Mouse (Mus musculus) G1E (cell line): ENCODE data around the gene Mmrn1. TPM values are rescaled to one million over a fixed set of nuclear protein-coding genes. Genes with fewer than 3 reads are reported as not detected.

Experiments used
- ATAC-seq: 2 replicates; pipeline ENCODE4 v1.8.0; 2016; ENCODE audit warnings: mild to moderate bottlenecking; ENCODE audit not compliant: insufficient number of reproducible peaks, poor library complexity, low FRiP score, severe bottlenecking; ENCODE audit errors: extremely low read depth
- DNase-seq: peaks from one replicate; pipeline ENCODE4 v3.0.0; 2012; ENCODE audit warnings: low spot score
- H3K27me3 ChIP-seq: 2 replicates; pipeline ENCODE4 v1.6.1; 2012; ENCODE audit warnings: mild to moderate bottlenecking, low read length, inconsistent platforms; ENCODE audit not compliant: insufficient read depth
- H3K36me3 ChIP-seq: replicated peaks from 2 replicates; pipeline ENCODE3; 2012; ENCODE audit warnings: mild to moderate bottlenecking, inconsistent platforms
- H3K4me1 ChIP-seq: 2 replicates; pipeline ENCODE4 v1.6.1; 2012; ENCODE audit warnings: low read depth, low read length, inconsistent platforms, mixed read lengths; ENCODE audit not compliant: insufficient read depth
- H3K4me3 ChIP-seq: 2 replicates; pipeline ENCODE4 v1.5.1; 2012; ENCODE audit warnings: low read depth, mild to moderate bottlenecking, inconsistent platforms, low read length, moderate library complexity, mixed read lengths
- H3K9me3 ChIP-seq: replicated peaks from 2 replicates; pipeline ENCODE4 v1.6.1; 2012; ENCODE audit warnings: inconsistent platforms
- CTCF ChIP-seq: IDR thresholded peaks from 2 replicates; pipeline ENCODE4 v1.5.1; 2012; ENCODE audit warnings: low read depth, low read length, inconsistent platforms, mixed read lengths
- GATA1 ChIP-seq: IDR thresholded peaks from 2 replicates; pipeline ENCODE4 v1.6.1; 2012; ENCODE audit warnings: borderline replicate concordance, low read length, inconsistent platforms, mixed read lengths
- GATA2 ChIP-seq: IDR thresholded peaks from 2 replicates; pipeline ENCODE4 v1.6.1; 2012; ENCODE audit warnings: low read depth, low read length, inconsistent platforms, borderline replicate concordance
- POLR2AphosphoS5 ChIP-seq: IDR thresholded peaks from 2 replicates; pipeline ENCODE4 v1.6.1; 2012; ENCODE audit warnings: low read depth, low read length, inconsistent platforms; ENCODE audit not compliant: insufficient replicate concordance
- TAL1 ChIP-seq: conservative IDR thresholded peaks from 2 replicates; pipeline ENCODE4 v1.6.1; 2012; ENCODE audit warnings: low read depth, low read length, inconsistent platforms, mixed read lengths
- polyA plus RNA-seq: library from polyadenylated mRNA; stranded (reverse); fragments of >175 nt; gene quantifications from 2 replicates; pipeline ENCODE4 v1.2.3, GENCODE M21; 2012
- total RNA-seq, 2 experiments: library from RNA; stranded (forward) in 1 of 2; stranded (reverse) in 1 of 2; fragments of 200-1000 nt in 1 of 2; fragments of >200 nt in 1 of 2; fragmentation: Nextera tagmentation in 1 of 2; gene quantifications; 2 replicates each; pipeline ENCODE4 v1.2.3; 2014 to 2017

Gene Mmrn1
- total and polyA plus RNA-seq, 3 experiments: 0.11 TPM; not detected in 2

DNA sequence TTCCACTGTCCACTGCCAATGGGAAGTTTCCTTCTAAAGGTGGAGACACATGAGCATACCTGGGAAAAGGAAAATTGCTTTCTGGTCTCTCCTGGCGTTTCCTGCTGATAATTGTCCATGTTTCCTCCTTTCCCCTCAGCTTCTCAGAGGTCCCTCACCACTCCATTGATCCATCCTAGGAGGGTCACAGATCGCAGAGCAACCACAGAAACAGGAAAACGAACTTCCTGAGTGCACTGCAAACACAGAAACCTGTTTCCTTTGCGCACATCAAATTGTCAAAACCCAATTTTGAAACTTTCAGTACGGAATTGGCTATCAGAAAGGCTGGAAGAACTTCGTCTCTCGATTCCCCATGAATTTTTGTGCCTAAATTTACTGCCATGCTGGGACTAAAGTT is 19.4 kb downstream of the Mmrn1 start:
- Histone ChIP-seq H3K4me3 (no peak overlapping the region), H3K27me3 (no peaks in the 10 kb centered on the region), H3K36me3 (no peaks in the 10 kb centered on the region), H3K9me3 (no peaks in the 10 kb centered on the region), H3K4me1 (peaks cover 2% of the 10 kb centered on the region; the same call in 1 of the 2 replicates)
- DNase-seq (no peak), ATAC-seq (no peak)
- TF ChIP-seq CTCF (no peak), POLR2AphosphoS5 (no peak), GATA1 (no peak), GATA2 (no peak), TAL1 (no peak)

DNA sequence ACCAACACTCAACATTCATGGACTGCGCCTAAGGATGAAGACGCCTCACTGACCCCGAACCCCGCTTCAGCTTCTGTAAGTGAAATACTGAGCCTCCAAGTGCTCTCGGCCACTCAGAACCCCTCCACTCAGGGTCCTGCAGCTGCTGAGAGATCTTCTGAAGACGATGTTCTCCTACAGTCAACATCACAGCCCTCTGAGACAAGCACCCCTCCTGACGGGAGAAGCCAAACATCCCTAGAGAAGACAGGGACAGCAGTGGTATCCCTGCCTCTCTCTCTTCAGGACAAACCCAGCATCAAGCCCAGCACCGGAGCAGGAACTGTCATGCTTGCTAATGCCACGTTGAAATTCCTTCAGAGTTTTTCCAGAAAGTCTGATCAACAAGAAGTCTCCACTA is 19.8 kb downstream of the Mmrn1 start:
- H3K9me3 ChIP-seq: no peaks in the 10 kb centered on the region
- DNase-seq: no peak
- peaks cover 2% of the 10 kb centered on the region; the same call in 1 of the 2 replicates for H3K4me1 ChIP-seq
- ATAC-seq: no peak
- TF ChIP-seq CTCF (no peak), TAL1 (no peak), GATA2 (no peak), POLR2AphosphoS5 (no peak), GATA1 (no peak)
- H3K4me3 ChIP-seq: no peak overlapping the region
- no peaks in the 10 kb centered on the region for H3K27me3 ChIP-seq
- H3K36me3 ChIP-seq: no peaks in the 10 kb centered on the region

DNA sequence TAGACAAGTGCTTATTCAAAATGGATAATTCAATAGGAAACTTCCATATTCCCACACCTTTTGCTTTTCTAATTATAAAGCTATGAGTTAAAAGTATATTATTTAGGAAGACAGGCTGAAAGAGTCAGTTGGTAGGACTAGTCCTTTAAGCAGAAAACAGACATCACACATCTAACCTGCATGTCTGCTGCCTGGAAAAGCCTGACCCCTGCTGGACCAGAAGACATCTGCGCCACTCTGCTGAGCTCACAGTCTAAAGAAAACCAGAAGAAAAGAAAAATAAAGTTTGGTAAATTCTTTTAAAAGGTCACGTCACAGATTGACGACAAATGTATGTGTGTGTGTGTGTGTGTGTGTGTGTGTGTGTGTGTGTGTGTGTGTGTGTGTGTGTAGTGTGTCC is 25.6 kb downstream of the Mmrn1 start:
- TF ChIP-seq GATA1: no peak
- TF ChIP-seq CTCF: peak; percentile 41
- ATAC-seq: peak; percentile 90
- peak; percentile 4 for DNase-seq

DNA sequence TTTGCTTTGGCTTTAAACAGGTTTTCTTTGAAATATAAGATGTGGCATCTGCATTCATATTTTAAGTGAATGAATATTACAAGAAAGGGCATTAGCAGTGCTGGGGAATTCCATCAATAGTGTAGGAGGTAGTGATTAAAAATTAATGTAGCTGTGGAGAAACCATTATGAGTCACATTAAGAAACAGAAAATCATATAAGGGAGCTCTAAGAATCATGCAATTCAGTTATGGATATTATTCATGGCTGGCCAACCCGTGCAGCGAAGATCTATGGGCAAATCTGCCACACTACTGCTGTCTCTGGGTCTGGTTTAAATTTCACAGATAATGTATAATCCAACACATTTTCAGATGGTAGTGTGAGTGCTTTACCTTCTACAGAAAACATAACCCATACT is 36.5 kb downstream of the Mmrn1 start:
- TF ChIP-seq GATA1 (no peak), TAL1 (no peak), POLR2AphosphoS5 (no peak), GATA2 (no peak)
- ATAC-seq (no peak), DNase-seq (no peak)
- H3K27me3 ChIP-seq: no peaks in the 10 kb centered on the region
- no peaks in the 10 kb centered on the region for H3K36me3 ChIP-seq
- H3K9me3 ChIP-seq: no peaks in the 10 kb centered on the region
- no peak overlapping the region for H3K4me3 ChIP-seq
- no peaks in the 10 kb centered on the region for H3K4me1 ChIP-seq

More for the DNA sequence above, 25.6 kb downstream of the Mmrn1 start:
- H3K4me1 ChIP-seq: no peaks in the 10 kb centered on the region
- no peaks in the 10 kb centered on the region for H3K9me3 ChIP-seq
- H3K27me3 ChIP-seq: no peaks in the 10 kb centered on the region
- no peak overlapping the region for H3K4me3 ChIP-seq
- no peaks in the 10 kb centered on the region for H3K36me3 ChIP-seq

DNA sequence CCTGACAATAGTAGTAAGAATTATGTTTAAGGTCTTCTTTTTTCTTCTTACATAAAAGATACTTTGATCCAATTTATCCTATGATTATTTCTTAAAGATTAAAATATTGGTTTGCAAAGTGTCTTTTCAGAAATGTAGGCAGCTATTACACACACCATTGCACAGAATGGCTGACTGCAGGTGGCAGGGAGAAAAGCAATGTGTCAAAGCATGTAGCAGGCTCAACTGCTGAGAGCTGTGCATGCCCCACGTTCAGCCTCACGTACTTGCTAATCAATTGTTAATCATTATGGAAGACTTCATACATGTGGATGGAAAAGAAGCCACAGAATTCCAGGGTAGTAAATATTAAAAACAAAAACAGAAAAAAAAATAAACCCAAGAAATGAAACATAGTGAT is 37.1 kb downstream of the Mmrn1 start:
- no peaks in the 10 kb centered on the region for H3K9me3 ChIP-seq
- TF ChIP-seq GATA1 (no peak), TAL1 (no peak), GATA2 (no peak), CTCF (no peak), POLR2AphosphoS5 (no peak)

DNA sequence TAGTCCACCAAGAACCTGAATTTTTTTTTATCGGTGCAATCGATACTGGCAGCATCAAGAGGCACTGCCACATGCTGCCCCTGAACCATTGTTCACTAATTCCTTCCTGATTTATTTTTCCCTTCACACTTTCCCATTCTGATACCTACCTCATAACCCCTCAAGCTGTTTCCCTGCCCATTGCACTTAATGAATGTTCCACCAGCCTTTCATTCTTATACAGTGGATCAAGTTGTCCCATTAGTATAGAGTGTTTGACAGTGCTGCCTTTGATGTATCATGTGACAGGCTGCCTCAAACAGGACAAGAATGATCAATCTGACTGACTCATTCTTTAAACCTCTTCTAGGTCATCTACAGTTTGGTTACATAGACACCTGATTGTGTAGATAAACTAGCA is 37.9 kb downstream of the Mmrn1 start:
- no peaks in the 10 kb centered on the region for H3K9me3 ChIP-seq
- TF ChIP-seq POLR2AphosphoS5: no peak
- no peak for TF ChIP-seq CTCF
- TF ChIP-seq GATA2: no peak
- no peak for TF ChIP-seq TAL1
- no peak for TF ChIP-seq GATA1
- no peaks in the 10 kb centered on the region for H3K27me3 ChIP-seq
- ATAC-seq (no peak), DNase-seq (no peak)
- no peak overlapping the region for H3K4me3 ChIP-seq
- H3K4me1 ChIP-seq: no peaks in the 10 kb centered on the region
- H3K36me3 ChIP-seq: no peaks in the 10 kb centered on the region

More for the DNA sequence above, 37.1 kb downstream of the Mmrn1 start:
- Histone ChIP-seq H3K27me3 (no peaks in the 10 kb centered on the region), H3K36me3 (no peaks in the 10 kb centered on the region), H3K4me1 (no peaks in the 10 kb centered on the region), H3K4me3 (no peak overlapping the region)
- ATAC-seq (no peak), DNase-seq (no peak)

DNA sequence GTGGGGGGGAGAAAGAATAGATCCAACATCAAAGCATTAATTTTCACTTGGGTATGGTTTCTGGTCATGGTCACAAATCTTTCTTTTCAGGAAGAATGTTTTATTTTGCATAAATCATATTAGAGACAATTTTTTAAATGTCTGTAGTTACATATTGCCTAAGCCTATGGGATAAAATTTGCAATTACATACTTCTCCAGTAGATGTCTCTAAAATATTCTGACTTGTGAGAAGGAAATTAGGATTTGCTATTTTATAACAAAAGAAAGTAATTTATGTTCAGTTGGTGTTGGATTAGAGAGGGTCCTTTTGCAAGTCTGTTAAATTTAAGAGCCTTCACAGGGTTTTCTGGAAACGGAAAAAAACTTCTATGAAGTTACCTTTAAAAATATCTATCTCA is 39.0 kb downstream of the Mmrn1 start:
- Histone ChIP-seq H3K9me3 (no peaks in the 10 kb centered on the region), H3K36me3 (no peaks in the 10 kb centered on the region), H3K27me3 (no peaks in the 10 kb centered on the region), H3K4me1 (no peaks in the 10 kb centered on the region), H3K4me3 (no peak overlapping the region)
- ATAC-seq (no peak), DNase-seq (no peak)
- no peak for TF ChIP-seq TAL1
- no peak for TF ChIP-seq GATA1
- no peak for TF ChIP-seq GATA2
- TF ChIP-seq CTCF: no peak
- no peak for TF ChIP-seq POLR2AphosphoS5
